Mouse (Mus musculus) limb, embryonic 12.5 days (tissue): Measurements from ENCODE around the gene Myo6. TPM values are rescaled to one million over a fixed set of nuclear protein-coding genes. Genes with fewer than 3 reads are reported as not detected.

Source experiments
- ATAC-seq: fragments of 200-750 bp; cut with Nextera tagmentation; 2 replicates; pipeline ENCODE4 v1.8.0; 2017; ENCODE audit warnings: low read depth, moderate TSS enrichment; ENCODE audit not compliant: insufficient number of reproducible peaks, insufficient read depth, low FRiP score, low TSS enrichment
- H3K27ac ChIP-seq: fragments of 300-500 bp; sonication (generic); 2 replicates; pipeline ENCODE4 v1.5.1; 2016; ENCODE audit warnings: mild to moderate bottlenecking, moderate library complexity
- H3K27me3 ChIP-seq: fragments of 300-500 bp; sonication (generic); 2 replicates; pipeline ENCODE4 v1.6.1; 2016; ENCODE audit warnings: mild to moderate bottlenecking, moderate library complexity
- H3K36me3 ChIP-seq: fragments of 300-500 bp; sonication (generic); 2 replicates; pipeline ENCODE4 v1.6.1; 2016; ENCODE audit warnings: mild to moderate bottlenecking, moderate library complexity
- H3K4me1 ChIP-seq: fragments of 300-500 bp; sonication (generic); replicated peaks from 2 replicates; pipeline ENCODE4 v1.6.1; 2016
- H3K4me2 ChIP-seq: fragments of 300-500 bp; sonication (generic); 2 replicates; pipeline ENCODE4 v1.6.1; 2016; ENCODE audit warnings: mild to moderate bottlenecking, moderate library complexity
- H3K4me3 ChIP-seq: fragments of 300-500 bp; sonication (generic); replicated peaks from 2 replicates; pipeline ENCODE4 v1.5.1; 2016; ENCODE audit warnings: mild to moderate bottlenecking
- H3K9ac ChIP-seq: fragments of 300-500 bp; sonication (generic); replicated peaks from 2 replicates; pipeline ENCODE4 v1.6.1; 2016; ENCODE audit warnings: mild to moderate bottlenecking, moderate library complexity
- H3K9me3 ChIP-seq: fragments of 300-500 bp; sonication (generic); 2 replicates; pipeline ENCODE4 v1.6.1; 2016; ENCODE audit warnings: mild to moderate bottlenecking, moderate library complexity
- WGBS: fragments of 180-500 bp; shearing (Covaris S2); methylation state at CpG from one replicate; pipeline ENCODE4 v1.1.7; 2016; 5-methylcytosine and 5-hydroxymethylcytosine counted together
- polyA plus RNA-seq: library from polyadenylated mRNA; unstranded; fragments of >200 nt; fragmentation: Nextera tagmentation; extraction: Ambion mirVana; gene quantifications from 2 replicates; pipeline ENCODE4 v1.2.1, GENCODE M21; 2016

Myo6 gene
- polyA plus RNA-seq, 1 experiment from 2014 or later = 11.2 TPM

GRCm38 (mm10) chr9:80181692-80182091 lies 16.9 kb downstream of the Myo6 start:
- Histone ChIP-seq H3K4me3 (no peak overlapping the region), H3K9me3 (no peaks in the 10 kb centered on the region), H3K9ac (no peak overlapping the region), H3K36me3 (no peaks in the 10 kb centered on the region), H3K4me1 (0 out of 2 replicates have a peak, but pooled peaks cover 4% of the 10 kb centered on the region), H3K4me2 (no peak overlapping the region), H3K27ac (no peak overlapping the region), H3K27me3 (no peaks in the 10 kb centered on the region)
- 92% methylated on average over 1 of the region's 1 CpGs for WGBS
- no peak for ATAC-seq

GRCm38 (mm10) chr9:80184138-80184537 lies 19.3 kb downstream of the Myo6 start:
- Histone ChIP-seq H3K9ac (no peak overlapping the region), H3K9me3 (no peaks in the 10 kb centered on the region), H3K4me3 (no peak overlapping the region), H3K27me3 (no peaks in the 10 kb centered on the region), H3K4me1 (no peaks in the 10 kb centered on the region), H3K4me2 (no peak overlapping the region), H3K36me3 (no peaks in the 10 kb centered on the region), H3K27ac (no peak overlapping the region)
- 80% methylated on average over 5 of the region's 5 CpGs for WGBS
- ATAC-seq = no peak

GRCm38 (mm10) chr9:80185737-80186136 lies 20.9 kb downstream of the Myo6 start:
- Histone ChIP-seq H3K27me3 (no peaks in the 10 kb centered on the region), H3K4me2 (no peak overlapping the region), H3K36me3 (no peaks in the 10 kb centered on the region), H3K9me3 (no peaks in the 10 kb centered on the region), H3K4me1 (no peaks in the 10 kb centered on the region), H3K27ac (no peak overlapping the region), H3K9ac (no peak overlapping the region), H3K4me3 (no peak overlapping the region)
- 60% methylated on average over 3 of the region's 3 CpGs for WGBS
- no peak for ATAC-seq

- H3K4me1 ChIP-seq = no peaks in the 10 kb centered on the region
- H3K4me2 ChIP-seq = no peak overlapping the region
- no peaks in the 10 kb centered on the region for H3K27me3 ChIP-seq
- H3K27ac ChIP-seq = no peak overlapping the region
- WGBS = 90% methylated on average over 8 of the region's 8 CpGs
- no peak overlapping the region for H3K9ac ChIP-seq
- no peaks in the 10 kb centered on the region for H3K9me3 ChIP-seq
- H3K36me3 ChIP-seq = no peaks in the 10 kb centered on the region
- no peak overlapping the region for H3K4me3 ChIP-seq
- ATAC-seq = no peak
Measured at GRCm38 (mm10) chr9:80186693-80187092, 21.9 kb downstream of the Myo6 start.

- no peak overlapping the region for H3K9ac ChIP-seq
- peaks cover 5% of the 10 kb centered on the region; the same call in 1 of the 2 replicates for H3K4me1 ChIP-seq
- H3K36me3 ChIP-seq = no peaks in the 10 kb centered on the region
- 60% methylated on average over 5 of the region's 5 CpGs for WGBS
- ATAC-seq = no peak
- no peaks in the 10 kb centered on the region for H3K9me3 ChIP-seq
- H3K27me3 ChIP-seq = no peaks in the 10 kb centered on the region
- no peak overlapping the region for H3K27ac ChIP-seq
- no peak overlapping the region for H3K4me2 ChIP-seq
- H3K4me3 ChIP-seq = no peak overlapping the region
Measured at GRCm38 (mm10) chr9:80188324-80188893, 23.6 kb downstream of the Myo6 start.

GRCm38 (mm10) chr9:80191240-80191639 lies 26.4 kb downstream of the Myo6 start:
- Histone ChIP-seq H3K4me3 (no peak overlapping the region), H3K4me2 (no peak overlapping the region), H3K27ac (no peak overlapping the region), H3K36me3 (no peaks in the 10 kb centered on the region), H3K4me1 (peaks cover 5% of the 10 kb centered on the region; the same call in 1 of the 2 replicates), H3K9ac (no peak overlapping the region), H3K27me3 (no peaks in the 10 kb centered on the region), H3K9me3 (no peaks in the 10 kb centered on the region)
- ATAC-seq = no peak
- WGBS = 63% methylated on average over 6 of the region's 6 CpGs

- H3K36me3 ChIP-seq = no peaks in the 10 kb centered on the region
- H3K27ac ChIP-seq = no peak overlapping the region
- no peaks in the 10 kb centered on the region for H3K27me3 ChIP-seq
- H3K9me3 ChIP-seq = no peaks in the 10 kb centered on the region
- H3K4me1 ChIP-seq = peaks cover 5% of the 10 kb centered on the region; the same call in 1 of the 2 replicates
- 79% methylated on average over 10 of the region's 10 CpGs for WGBS
- no peak overlapping the region for H3K4me2 ChIP-seq
- no peak overlapping the region for H3K4me3 ChIP-seq
- no peak for ATAC-seq
- no peak overlapping the region for H3K9ac ChIP-seq
Measured at GRCm38 (mm10) chr9:80192324-80192723, 27.5 kb downstream of the Myo6 start.

- peaks cover 5% of the 10 kb centered on the region; the same call in 1 of the 2 replicates for H3K4me1 ChIP-seq
- H3K4me3 ChIP-seq = no peak overlapping the region
- H3K4me2 ChIP-seq = no peak overlapping the region
- H3K36me3 ChIP-seq = no peaks in the 10 kb centered on the region
- no peak overlapping the region for H3K27ac ChIP-seq
- WGBS = 77% methylated on average over 6 of the region's 6 CpGs
- H3K9ac ChIP-seq = no peak overlapping the region
- H3K9me3 ChIP-seq = no peaks in the 10 kb centered on the region
- no peak for ATAC-seq
- H3K27me3 ChIP-seq = no peaks in the 10 kb centered on the region
Measured at GRCm38 (mm10) chr9:80194446-80194845, 29.6 kb downstream of the Myo6 start.

- no peak for ATAC-seq
- Histone ChIP-seq H3K27me3 (no peaks in the 10 kb centered on the region), H3K9ac (no peak overlapping the region), H3K4me1 (peaks cover 5% of the 10 kb centered on the region; the same call in 1 of the 2 replicates), H3K4me3 (no peak overlapping the region), H3K36me3 (no peaks in the 10 kb centered on the region), H3K4me2 (no peak overlapping the region), H3K9me3 (no peaks in the 10 kb centered on the region), H3K27ac (no peak overlapping the region)
- WGBS = 66% methylated on average over 3 of the region's 3 CpGs
Measured at GRCm38 (mm10) chr9:80196161-80196560, 31.3 kb downstream of the Myo6 start.

GRCm38 (mm10) chr9:80197233-80197632 lies 32.4 kb downstream of the Myo6 start:
- H3K4me2 ChIP-seq = no peak overlapping the region
- no peaks in the 10 kb centered on the region for H3K27me3 ChIP-seq
- peaks cover 3% of the 10 kb centered on the region; the same call in 1 of the 2 replicates for H3K4me1 ChIP-seq
- no peaks in the 10 kb centered on the region for H3K9me3 ChIP-seq
- H3K36me3 ChIP-seq = no peaks in the 10 kb centered on the region
- no peak overlapping the region for H3K27ac ChIP-seq
- no peak overlapping the region for H3K9ac ChIP-seq
- H3K4me3 ChIP-seq = no peak overlapping the region
- ATAC-seq = no peak
- 82% methylated on average over 6 of the region's 6 CpGs for WGBS

GRCm38 (mm10) chr9:80200855-80201254 lies 36.0 kb downstream of the Myo6 start:
- H3K4me2 ChIP-seq = no peak overlapping the region
- 0 out of 2 replicates have a peak, but pooled peaks cover 4% of the 10 kb centered on the region for H3K4me1 ChIP-seq
- 67% methylated on average over 6 of the region's 6 CpGs for WGBS
- no peaks in the 10 kb centered on the region for H3K9me3 ChIP-seq
- no peaks in the 10 kb centered on the region for H3K27me3 ChIP-seq
- H3K27ac ChIP-seq = no peak overlapping the region
- H3K36me3 ChIP-seq = no peaks in the 10 kb centered on the region
- no peak for ATAC-seq
- no peak overlapping the region for H3K9ac ChIP-seq
- no peak overlapping the region for H3K4me3 ChIP-seq
